Mouse (Mus musculus): ENCODE measurements around the gene Gm20517.

DNA sequence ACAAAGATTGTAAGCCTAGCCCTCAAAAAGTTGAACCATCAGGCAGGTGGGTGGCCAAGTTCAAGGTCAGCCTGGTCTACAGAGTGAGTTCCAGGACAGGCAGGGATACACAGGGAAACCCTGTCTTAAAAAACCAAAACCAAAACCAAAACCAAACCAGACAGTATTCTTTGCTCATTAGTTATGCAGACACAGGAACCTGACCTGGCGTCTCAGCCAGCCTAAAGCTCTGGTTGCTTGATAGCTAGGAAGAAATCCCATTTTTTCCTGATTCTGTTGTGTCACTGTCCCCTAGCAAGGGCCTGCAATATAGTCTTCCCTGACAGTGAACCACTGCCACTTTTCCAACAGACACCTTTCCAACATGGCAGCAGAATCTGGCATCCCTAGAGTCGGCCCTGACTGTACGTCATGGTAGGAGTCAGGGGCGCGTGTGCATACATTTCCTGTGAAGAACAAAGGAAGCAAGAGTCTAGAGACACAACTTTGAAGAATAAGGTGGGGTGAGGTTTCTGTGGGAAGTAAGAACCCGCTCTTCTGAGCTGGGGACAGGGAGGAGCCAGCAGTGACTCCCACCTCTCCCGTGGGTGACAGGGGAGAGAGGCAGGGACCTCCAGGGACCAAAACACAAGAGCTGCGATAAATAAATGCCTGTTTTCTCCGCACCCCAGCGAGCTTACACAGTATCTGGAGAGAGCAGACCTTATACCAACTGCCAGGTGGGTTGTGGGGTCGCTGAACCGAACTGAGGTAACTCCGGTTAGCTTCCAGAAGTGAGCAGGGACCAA, 10.6 kb upstream of the Gm20517 start:
- TF ChIP-seq CTCF (IDR thresholded peaks at IDR 0.05; ENCODE audit: low read depth, low read length), result no peak
- TF ChIP-seq POLR2A (IDR thresholded peaks at IDR 0.05; ENCODE audit: insufficient read depth, low read length), result no peak
- TF ChIP-seq EP300 (IDR thresholded peaks at IDR 0.05; ENCODE audit: insufficient read depth, low read depth, low read length), result no peak
